Mouse (Mus musculus) bone marrow, adult 2 months (tissue): ENCODE measurements around the gene Olfr479. TPM values are rescaled to one million over a fixed set of nuclear protein-coding genes. Genes with fewer than 3 reads are reported as not detected.
"Not testable (repeated sequence)": the region's sequence is repeated elsewhere in the genome, so short reads cannot be mapped to it uniquely, and the experiment has no call there.

Experiments
- H3K27ac ChIP-seq: fragments of 200-500 bp; 2 replicates; pipeline ENCODE4 v1.5.1; 2012; ENCODE audit warnings: low read depth, mild to moderate bottlenecking, control low read depth, inconsistent platforms, low read length; ENCODE audit not compliant: control insufficient read depth, poor library complexity, insufficient read depth
- H3K4me1 ChIP-seq: fragments of 200-500 bp; 2 replicates; pipeline ENCODE4 v1.6.1; 2011; ENCODE audit warnings: low read length; ENCODE audit not compliant: control insufficient read depth, insufficient read depth
- H3K4me3 ChIP-seq: fragments of 200-500 bp; replicated peaks from 2 replicates; pipeline ENCODE3; 2011; ENCODE audit warnings: mild to moderate bottlenecking, low read depth, low read length, control low read depth; ENCODE audit not compliant: control insufficient read depth
- CTCF ChIP-seq: fragments of 200-500 bp; IDR thresholded peaks from 2 replicates; pipeline ENCODE4 v1.5.1; 2011; ENCODE audit warnings: low read length, control low read depth; ENCODE audit not compliant: control insufficient read depth, insufficient read depth
- POLR2A ChIP-seq: fragments of 200-500 bp; IDR thresholded peaks from 2 replicates; pipeline ENCODE4 v1.6.1; 2011; ENCODE audit warnings: low read depth, mild to moderate bottlenecking, control low read depth, low read length, borderline replicate concordance; ENCODE audit not compliant: control insufficient read depth
- WGBS: fragments of 180-500 bp; shearing (Covaris S2); methylation state at CpG from one replicate; pipeline ENCODE4 v1.1.7; 2018; 5-methylcytosine and 5-hydroxymethylcytosine counted together
- polyA plus RNA-seq: library from polyadenylated mRNA; stranded (reverse); fragments of >200 nt; gene quantifications from 2 replicates; pipeline ENCODE4 v1.2.4, GENCODE M21; 2011; ENCODE audit warnings: low replicate concordance; ENCODE audit not compliant: missing spikeins, insufficient read depth, insufficient read length

The Olfr479 gene
- not detected in 2 replicates for polyA plus RNA-seq

DNA sequence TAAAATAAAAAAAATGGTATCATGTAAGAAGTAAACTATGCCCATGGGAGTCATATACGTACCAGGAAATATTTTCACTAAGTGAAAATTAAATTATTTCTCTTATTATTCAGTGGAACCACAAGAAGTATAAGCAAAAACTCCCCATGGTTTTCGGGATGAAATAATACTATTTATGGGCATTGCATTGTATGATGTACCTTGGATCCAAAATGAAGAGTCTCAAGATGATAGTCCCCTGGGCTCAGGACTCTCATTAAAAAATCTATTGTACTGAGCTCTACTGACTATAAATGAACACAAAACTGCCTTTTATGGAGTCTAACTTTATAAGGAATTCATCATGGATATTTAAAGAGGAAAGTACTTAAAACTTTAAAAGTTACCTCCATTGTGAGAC, at the start of gene Olfr479:
Olfr479 (plus strand) TSS at position 301 of the 400 bp plus-strand sequence.
- 79% methylated on average over 2 of the region's 2 CpGs for WGBS
- TF ChIP-seq CTCF (no peak), POLR2A (no peak)
- Histone ChIP-seq H3K27ac (no peak within 1 kb of the TSS), H3K4me1 (no peaks in the 10 kb centered on the region), H3K4me3 (no peak within 1 kb of the TSS)

GRCm38 (mm10) chr7:108014256-108014655, 36.2 kb upstream of the Olfr479 start:
- H3K4me3 ChIP-seq, H3K4me1 ChIP-seq, H3K27ac ChIP-seq: not testable (repeated sequence)

- Histone ChIP-seq H3K4me1 (no peaks in the 10 kb centered on the region), H3K27ac (no peak within 1 kb of the TSS), H3K4me3 (no peak within 1 kb of the TSS)
- WGBS: 71% methylated on average over 3 of the region's 3 CpGs
- TF ChIP-seq CTCF: no peak
- TF ChIP-seq POLR2A: no peak
Measured at GRCm38 (mm10) chr7:108033889-108034288, 16.6 kb upstream of the Olfr479 start, which contains the start of gene Olfr478. Gene Olfr478, minus strand, starts transcription at chr7:108033989.

GRCm38 (mm10) chr7:108067246-108067645, 16.8 kb downstream of the Olfr479 start, which contains the start of gene Olfr480:
Gene Olfr480, minus strand, starts transcription at chr7:108067346.
- Histone ChIP-seq H3K27ac (no peak within 1 kb of the TSS), H3K4me3 (no peak within 1 kb of the TSS), H3K4me1 (no peaks in the 10 kb centered on the region)
- WGBS: 73% methylated on average over 1 of the region's 1 CpGs
- no peak for TF ChIP-seq CTCF
- no peak for TF ChIP-seq POLR2A

DNA sequence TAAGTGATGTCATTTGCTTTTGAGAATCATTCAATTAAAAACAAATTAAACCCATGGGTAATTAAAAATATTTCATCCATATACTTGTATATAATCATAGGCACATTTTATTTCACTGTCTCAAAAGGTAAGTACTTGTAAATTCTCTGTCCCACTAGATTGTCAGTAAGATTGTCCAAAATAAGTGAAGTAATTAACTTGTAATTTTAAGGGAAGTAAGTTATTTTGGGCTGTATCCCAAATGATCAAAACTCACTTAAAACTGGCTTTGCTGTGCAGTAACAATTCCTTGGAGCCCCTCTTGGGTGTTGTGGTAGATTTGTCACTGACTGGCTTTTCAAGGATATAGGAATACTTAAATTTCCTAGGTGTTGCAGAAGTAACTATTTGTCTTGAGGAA, 29.1 kb downstream of the Olfr479 start, which contains the start of gene Olfr481:
Olfr481 (plus strand) TSS at position 301 of the 400 bp plus-strand sequence.
- no peaks in the 10 kb centered on the region for H3K4me1 ChIP-seq
- TF ChIP-seq POLR2A (no peak), CTCF (no peak)
- no peak within 1 kb of the TSS for H3K27ac ChIP-seq
- H3K4me3 ChIP-seq: no peak within 1 kb of the TSS

DNA sequence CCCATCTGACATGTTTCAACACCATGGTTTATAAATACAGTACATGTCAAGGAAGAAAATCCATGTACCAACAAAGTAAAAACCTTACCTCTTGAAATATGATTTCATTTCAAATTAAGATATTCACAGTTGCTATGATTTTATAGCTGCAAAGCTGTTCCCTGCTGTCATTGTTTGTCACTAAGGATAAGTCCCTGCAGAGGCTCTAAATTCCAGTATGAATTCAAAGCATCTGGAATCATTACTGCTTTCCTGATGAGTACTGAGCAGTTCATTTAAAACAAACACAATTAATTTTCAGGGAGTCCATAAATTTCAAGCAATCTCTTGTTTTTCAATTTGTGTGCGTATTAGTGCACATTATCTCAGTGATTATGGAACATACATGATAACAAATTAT, 47.0 kb downstream of the Olfr479 start, which contains the start of gene Olfr482:
Olfr482 (minus strand) TSS at position 101 of the 400 bp plus-strand sequence.
- Histone ChIP-seq H3K27ac (no peak within 1 kb of the TSS), H3K4me1 (no peaks in the 10 kb centered on the region), H3K4me3 (no peak within 1 kb of the TSS)
- no peak for TF ChIP-seq CTCF
- no peak for TF ChIP-seq POLR2A
- WGBS: 73% methylated on average over 1 of the region's 1 CpGs

- H3K4me1 ChIP-seq: no peaks in the 10 kb centered on the region
- no peak within 1 kb of the TSS for H3K27ac ChIP-seq
- TF ChIP-seq CTCF (no peak), POLR2A (no peak)
- H3K4me3 ChIP-seq: no peak within 1 kb of the TSS
- WGBS: 84% methylated on average over 1 of the region's 1 CpGs
Measured at GRCm38 (mm10) chr7:108100549-108100948, 50.1 kb downstream of the Olfr479 start, which contains the start of gene Olfr483. Gene Olfr483, plus strand, starts transcription at chr7:108100849.

Other genes starting within 250 kb of the Olfr479 start
- gene Ovch2, start 249.5 kb upstream of the Olfr479 start, polyA plus RNA-seq: not detected in 2 replicates
- not detected in 2 replicates for gene Olfr467, start 238.4 kb upstream of the Olfr479 start, polyA plus RNA-seq
- gene Olfr469, start 225.2 kb upstream of the Olfr479 start, polyA plus RNA-seq: not detected in 2 replicates
- not detected in 2 replicates for gene Olfr470, start 203.2 kb upstream of the Olfr479 start, polyA plus RNA-seq
- not detected in 2 replicates for gene Olfr472, start 152.8 kb upstream of the Olfr479 start, polyA plus RNA-seq
- not detected in 2 replicates for gene Olfr473, start 120.2 kb upstream of the Olfr479 start, polyA plus RNA-seq
- gene Olfr474, start 96.0 kb upstream of the Olfr479 start, polyA plus RNA-seq: not detected in 2 replicates
- gene Olfr476, start 85.9 kb upstream of the Olfr479 start, polyA plus RNA-seq: not detected in 2 replicates
- gene Olfr477, start 64.0 kb upstream of the Olfr479 start, polyA plus RNA-seq: not detected in 2 replicates
- not detected in 2 replicates for gene Olfr478, start 16.7 kb upstream of the Olfr479 start, polyA plus RNA-seq
- gene Olfr480, start 16.7 kb downstream of the Olfr479 start, polyA plus RNA-seq: not detected in 2 replicates
- 0.43 TPM in 1 of 2 replicates, not detected in the other for gene Olfr481, start 29.2 kb downstream of the Olfr479 start, polyA plus RNA-seq
- gene Olfr482, start 46.9 kb downstream of the Olfr479 start, polyA plus RNA-seq: not detected in 2 replicates
- not detected in 2 replicates for gene Olfr483, start 50.2 kb downstream of the Olfr479 start, polyA plus RNA-seq
- not detected in 2 replicates for gene Olfr484, start 76.8 kb downstream of the Olfr479 start, polyA plus RNA-seq
- gene Olfr485, start 109.2 kb downstream of the Olfr479 start, polyA plus RNA-seq: not detected in 2 replicates
- gene Olfr486, start 122.0 kb downstream of the Olfr479 start, polyA plus RNA-seq: not detected in 2 replicates
- not detected in 2 replicates for gene Olfr487, start 163.9 kb downstream of the Olfr479 start, polyA plus RNA-seq
- not detected in 2 replicates for gene Olfr488, start 207.7 kb downstream of the Olfr479 start, polyA plus RNA-seq
- not detected in 2 replicates for gene Olfr490, start 238.2 kb downstream of the Olfr479 start, polyA plus RNA-seq